Mouse (Mus musculus): ENCODE measurements at regions not wholly inside any gene's neighbourhood (a gene's known extent, or its start where the extent isn't known, plus 50 kb on each side); places are given as distances from the start of the nearest gene placed in this dataset.

- TF ChIP-seq POLR2A (IDR thresholded peaks at IDR 0.05; ENCODE audit: control insufficient read depth, extremely low read depth, insufficient read depth, low read length, poor library complexity) = no peak
- no peak for TF ChIP-seq CTCF (IDR thresholded peaks at IDR 0.05; ENCODE audit: borderline replicate concordance, control insufficient read depth, extremely low read depth, insufficient read depth, low read length, poor library complexity)
These were observed 87.3 kb upstream of the Klf14 start for GRCm38 (mm10) chr6:31046197-31046596.

Data from thymus, adult 2 months (tissue).